Mouse (Mus musculus) brain, embryonic 14.5 days (tissue): ENCODE measurements around the gene Timm17b. TPM values are rescaled to one million over a fixed set of nuclear protein-coding genes. Genes with fewer than 3 reads are reported as not detected.

Experiments
- DNase-seq: peaks from one replicate; pipeline ENCODE4 v3.0.0-alpha.2; 2011; ENCODE audit warnings: low read depth
- CTCF ChIP-seq: fragments of 200-500 bp; IDR thresholded peaks from 2 replicates; pipeline ENCODE4 v1.5.1; 2012; ENCODE audit warnings: inconsistent platforms, mild to moderate bottlenecking, moderate library complexity, borderline replicate concordance; ENCODE audit not compliant: insufficient read depth, insufficient read length; ENCODE audit errors: extremely low read depth
- POLR2A ChIP-seq: fragments of 200-500 bp; IDR thresholded peaks from 2 replicates; pipeline ENCODE4 v1.6.1; 2012; ENCODE audit warnings: mild to moderate bottlenecking, inconsistent platforms, borderline replicate concordance; ENCODE audit not compliant: poor library complexity, insufficient read depth, insufficient read length, severe bottlenecking; ENCODE audit errors: extremely low read depth
- polyA plus RNA-seq: library from polyadenylated mRNA; depleted of rRNA; stranded (reverse); fragments of >200 nt; gene quantifications from 2 replicates; pipeline ENCODE4 v1.2.3, GENCODE M21; 2012; rRNA removed

Gene Timm17b
- polyA plus RNA-seq, result 55.5 and 65.5 TPM in 2 replicates

GRCm38 (mm10) chrX:7898880-7899874, at the start of gene Timm17b, which contains the start of gene Pqbp1:
Gene Timm17b, plus strand, starts transcription at chrX:7899357.
Gene Pqbp1, minus strand, starts transcription at chrX:7899269.
- peak; percentile 98 for DNase-seq
- TF ChIP-seq POLR2A, result 0 out of 2 replicates have a peak, but pooled peaks have one; percentile 39
- TF ChIP-seq CTCF, result no peak

GRCm38 (mm10) chrX:7854578-7854977, 44.6 kb upstream of the Timm17b start:
- TF ChIP-seq CTCF (peak; percentile 64; the same call in 1 of the 2 replicates), POLR2A (no peak)
- peak; percentile 59 for DNase-seq

- no peak for TF ChIP-seq POLR2A
- TF ChIP-seq CTCF, result no peak
- DNase-seq, result no peak
Measured at GRCm38 (mm10) chrX:7859191-7859753, 39.9 kb upstream of the Timm17b start.

GRCm38 (mm10) chrX:7863181-7863580, 36.0 kb upstream of the Timm17b start:
- TF ChIP-seq CTCF, result no peak
- TF ChIP-seq POLR2A, result no peak

GRCm38 (mm10) chrX:7864551-7864950, 34.6 kb upstream of the Timm17b start:
- TF ChIP-seq POLR2A, result no peak
- TF ChIP-seq CTCF, result no peak

More at GRCm38 (mm10) chrX:7863181-7863580, 36.0 kb upstream of the Timm17b start:
- no peak for DNase-seq

GRCm38 (mm10) chrX:7865343-7865742, 33.8 kb upstream of the Timm17b start:
- DNase-seq, result no peak
- no peak for TF ChIP-seq POLR2A
- TF ChIP-seq CTCF, result no peak

More at GRCm38 (mm10) chrX:7864551-7864950, 34.6 kb upstream of the Timm17b start:
- no peak for DNase-seq

- DNase-seq, result no peak
- TF ChIP-seq POLR2A (no peak), CTCF (no peak)
Measured at GRCm38 (mm10) chrX:7865786-7866185, 33.4 kb upstream of the Timm17b start.

GRCm38 (mm10) chrX:7867141-7867540, 32.0 kb upstream of the Timm17b start:
- DNase-seq, result no peak
- TF ChIP-seq POLR2A (no peak), CTCF (no peak)

- no peak for TF ChIP-seq CTCF
- no peak for DNase-seq
Measured at GRCm38 (mm10) chrX:7868506-7868905, 30.7 kb upstream of the Timm17b start.

GRCm38 (mm10) chrX:7869826-7870225, 29.3 kb upstream of the Timm17b start:
- TF ChIP-seq CTCF, result no peak
- TF ChIP-seq POLR2A, result no peak
- peak; percentile 49 for DNase-seq

- TF ChIP-seq CTCF, result no peak
- no peak for TF ChIP-seq POLR2A
- DNase-seq, result peak; percentile 94
Measured at GRCm38 (mm10) chrX:7878007-7878419, 21.1 kb upstream of the Timm17b start, which contains the start of gene Pim2. Gene Pim2, plus strand, starts transcription at chrX:7878262.
